Mouse (Mus musculus) CD4-positive, CD25-positive, alpha-beta regulatory T cell, adult 4 months (primary cell): ENCODE measurements around the gene Msmp. TPM values are rescaled to one million over a fixed set of nuclear protein-coding genes. Genes with fewer than 3 reads are reported as not detected.
"Not testable (repeated sequence)": the region's sequence is repeated elsewhere in the genome, so short reads cannot be mapped to it uniquely, and the experiment has no call there.

Experiments
- ATAC-seq: one replicate; pipeline ENCODE4 v1.8.0; 2017
- polyA plus RNA-seq, 2 experiments: library from polyadenylated mRNA; unstranded; fragments of 100-300 nt; shearing (Covaris generic); gene quantifications; one replicate each; pipeline ENCODE4 v1.2.1; 2017

Gene Msmp
- not detected for polyA plus RNA-seq

DNA sequence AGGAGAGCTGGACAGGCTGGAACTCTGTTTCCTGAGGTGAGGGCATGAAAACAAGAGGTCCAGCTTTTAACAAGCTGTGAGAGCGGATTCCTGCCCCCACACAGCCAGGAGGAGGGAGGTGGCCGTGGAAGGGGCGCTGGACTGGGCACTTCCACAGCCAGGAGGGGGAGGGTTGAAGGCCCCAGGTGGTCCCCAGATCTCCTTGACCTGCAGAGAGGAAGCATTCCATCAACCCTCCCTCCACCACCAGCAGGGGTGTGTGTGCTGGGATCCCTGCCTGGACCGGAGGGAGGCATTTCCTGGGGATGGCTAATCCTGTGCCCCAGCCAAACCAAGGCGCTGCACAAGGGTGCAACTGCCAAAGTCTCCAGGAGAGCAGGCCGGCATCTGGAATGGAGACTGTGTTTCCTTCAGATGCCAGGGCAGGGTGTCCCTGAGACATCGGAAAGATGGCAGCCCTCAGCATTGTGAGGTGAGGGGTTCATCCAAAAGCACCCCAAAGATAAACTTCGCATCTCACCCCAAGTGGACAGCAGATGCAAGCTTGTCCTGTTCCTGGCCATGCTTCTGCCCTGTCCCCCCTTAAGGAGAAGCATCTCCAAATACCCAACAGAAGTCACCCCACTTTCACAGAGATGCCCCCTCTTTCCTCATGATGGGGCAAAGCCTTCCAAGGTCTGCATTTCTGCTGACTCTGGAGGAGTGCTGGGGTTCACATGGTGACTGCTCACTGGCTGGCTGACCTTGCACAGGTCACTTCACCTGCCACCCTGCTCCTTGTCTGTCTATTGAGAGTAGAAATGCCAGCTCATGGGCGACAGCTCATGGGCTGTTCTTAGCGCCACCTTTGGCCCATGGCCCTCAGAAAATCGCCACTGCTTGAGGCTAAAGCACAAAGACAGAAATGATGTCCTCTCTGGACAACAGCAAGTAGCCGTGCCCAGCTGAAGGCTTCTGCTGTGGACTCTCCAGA, at the start of gene Msmp:
Gene Msmp, minus strand, starts transcription at position 51 of the 973 bp plus-strand sequence.
- ATAC-seq: no peak

DNA sequence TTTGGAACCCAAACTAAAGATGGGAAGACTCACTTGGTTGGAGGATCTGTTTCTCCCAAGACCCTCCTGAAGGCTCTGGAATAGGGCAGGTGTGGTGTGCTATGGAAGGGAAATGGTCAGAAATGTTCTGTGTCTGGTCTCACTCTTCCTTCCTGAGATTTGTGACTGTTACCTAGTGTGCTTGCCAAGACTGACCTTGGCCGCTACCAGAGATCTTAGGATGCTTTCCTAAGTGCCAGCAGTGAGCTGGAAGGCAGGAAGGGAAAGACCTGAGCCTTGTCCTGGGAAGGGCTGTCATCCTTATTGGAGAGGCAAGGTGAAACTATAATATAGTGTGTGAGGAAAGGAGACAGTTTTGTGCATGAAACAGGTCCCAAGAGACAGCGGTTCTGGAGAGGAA, 49.4 kb upstream of the Msmp start:
- no peak for ATAC-seq

DNA sequence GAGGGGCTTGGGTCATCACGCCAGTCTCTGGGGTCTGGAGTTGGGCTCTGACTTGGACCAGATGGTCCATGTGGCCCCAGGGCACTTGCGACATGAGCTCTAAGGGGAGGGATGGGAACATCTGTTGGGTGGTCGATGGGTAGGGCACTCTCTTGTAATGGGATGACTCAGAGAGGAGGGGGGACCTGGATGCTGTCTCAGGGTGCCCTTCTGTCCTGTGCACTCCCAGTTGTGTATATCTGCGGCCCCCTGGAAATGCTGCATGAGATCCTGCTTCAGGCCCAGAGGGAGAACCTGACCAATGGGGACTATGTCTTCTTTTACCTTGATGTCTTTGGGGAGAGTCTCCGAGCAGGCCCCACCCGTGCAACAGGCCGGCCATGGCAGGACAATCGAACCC, 49.0 kb upstream of the Msmp start:
- ATAC-seq: no peak

DNA sequence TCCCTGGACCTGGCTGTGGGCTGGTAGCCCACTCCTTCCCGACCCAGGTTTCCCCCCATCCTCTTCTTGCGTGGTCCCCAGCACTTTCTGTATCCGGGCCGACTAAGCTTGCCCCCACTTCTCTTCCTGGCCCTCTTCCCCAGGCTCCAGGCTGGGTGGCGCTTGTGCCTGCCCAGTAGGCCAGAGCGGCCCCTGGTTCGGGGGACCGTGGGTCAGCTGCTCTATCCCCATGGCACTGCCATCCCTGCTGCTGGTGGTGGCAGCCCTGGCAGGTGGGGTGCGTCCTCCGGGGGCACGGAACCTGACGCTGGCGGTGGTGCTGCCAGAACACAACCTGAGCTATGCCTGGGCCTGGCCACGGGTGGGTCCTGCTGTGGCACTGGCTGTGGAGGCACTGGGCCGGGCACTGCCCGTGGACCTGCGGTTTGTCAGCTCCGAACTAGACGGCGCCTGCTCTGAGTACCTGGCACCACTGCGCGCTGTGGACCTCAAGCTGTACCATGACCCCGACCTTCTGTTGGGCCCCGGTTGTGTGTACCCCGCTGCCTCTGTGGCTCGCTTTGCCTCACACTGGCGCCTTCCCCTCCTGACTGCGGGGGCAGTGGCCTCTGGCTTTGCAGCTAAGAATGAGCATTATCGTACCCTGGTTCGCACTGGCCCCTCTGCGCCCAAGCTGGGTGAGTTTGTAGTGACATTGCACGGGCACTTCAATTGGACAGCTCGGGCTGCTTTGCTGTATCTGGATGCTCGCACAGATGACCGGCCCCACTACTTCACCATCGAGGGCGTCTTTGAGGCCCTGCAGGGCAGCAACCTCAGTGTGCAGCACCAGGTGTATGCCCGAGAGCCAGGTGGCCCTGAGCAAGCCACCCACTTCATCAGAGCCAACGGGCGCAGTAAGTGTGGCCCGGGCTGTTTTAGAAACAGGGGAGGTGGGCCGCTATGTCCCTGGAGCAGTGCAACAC, 47.9 kb upstream of the Msmp start:
- no peak for ATAC-seq

DNA sequence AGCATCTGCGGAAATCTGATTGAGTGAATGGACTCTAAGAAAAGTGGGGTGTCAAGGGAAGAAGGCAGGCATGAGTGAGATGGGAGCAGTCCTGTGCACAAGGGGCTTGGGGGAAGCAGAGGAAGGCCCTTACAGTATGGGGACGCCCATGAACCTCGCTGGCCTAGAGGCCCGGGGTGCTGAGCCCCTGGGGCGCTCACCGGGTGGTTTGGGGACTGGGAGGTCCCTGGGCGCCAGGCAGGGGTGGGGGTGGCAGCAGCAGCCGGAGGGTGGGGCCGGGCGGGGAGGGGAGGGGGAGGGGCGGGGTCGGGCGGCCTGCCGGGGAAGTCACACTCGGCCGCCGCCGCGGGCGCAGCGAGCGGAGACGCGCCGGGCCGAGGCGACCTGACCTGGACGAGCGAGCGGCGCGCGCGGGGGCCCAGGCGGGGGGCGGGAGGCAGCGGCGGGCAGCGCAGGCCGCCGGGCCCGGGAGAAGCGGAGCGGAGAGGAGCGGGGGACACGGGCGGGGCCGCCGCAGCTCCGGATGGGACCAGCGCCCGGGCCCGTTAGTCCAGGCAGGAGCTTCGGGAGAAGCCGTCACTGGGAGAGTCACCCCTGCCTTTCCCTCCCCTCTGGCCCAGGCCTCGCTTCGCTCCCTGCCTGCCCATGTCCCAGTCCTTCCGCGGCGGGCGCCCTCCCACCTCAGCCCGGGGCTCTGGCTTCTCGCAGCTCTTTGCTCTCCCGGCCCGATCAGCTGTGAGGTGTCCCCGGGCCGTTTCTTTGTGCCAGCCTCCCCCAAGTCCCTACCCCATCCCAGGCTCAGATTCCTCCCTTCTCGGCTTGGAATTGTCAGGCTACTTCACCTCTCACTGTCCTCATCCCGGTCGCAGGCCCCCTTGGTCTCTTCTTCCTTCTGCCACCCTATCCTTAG, 47.0 kb upstream of the Msmp start, which contains the start of gene Npr2:
Gene Npr2, plus strand, starts transcription at position 890 of the 910 bp plus-strand sequence.
- no peak for ATAC-seq

DNA sequence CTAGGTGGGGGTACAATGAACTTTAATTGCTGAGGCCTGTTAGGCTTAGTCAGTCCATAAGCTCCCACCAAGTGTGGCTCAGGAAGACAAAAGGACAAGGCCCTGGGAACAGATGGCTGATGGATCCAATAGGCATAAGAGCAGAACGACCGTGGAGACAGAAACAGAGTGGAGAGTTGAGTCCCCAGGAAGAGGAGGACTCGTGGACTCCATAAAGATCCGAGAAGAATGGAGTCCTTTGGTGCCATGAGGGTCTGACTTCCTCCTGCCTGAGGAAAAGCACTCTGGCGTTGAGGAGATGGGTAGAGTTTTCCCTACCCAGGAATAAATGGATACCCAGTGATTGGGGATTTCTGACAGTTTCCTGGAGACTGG, 46.4 kb upstream of the Msmp start:
- no peak for ATAC-seq

DNA sequence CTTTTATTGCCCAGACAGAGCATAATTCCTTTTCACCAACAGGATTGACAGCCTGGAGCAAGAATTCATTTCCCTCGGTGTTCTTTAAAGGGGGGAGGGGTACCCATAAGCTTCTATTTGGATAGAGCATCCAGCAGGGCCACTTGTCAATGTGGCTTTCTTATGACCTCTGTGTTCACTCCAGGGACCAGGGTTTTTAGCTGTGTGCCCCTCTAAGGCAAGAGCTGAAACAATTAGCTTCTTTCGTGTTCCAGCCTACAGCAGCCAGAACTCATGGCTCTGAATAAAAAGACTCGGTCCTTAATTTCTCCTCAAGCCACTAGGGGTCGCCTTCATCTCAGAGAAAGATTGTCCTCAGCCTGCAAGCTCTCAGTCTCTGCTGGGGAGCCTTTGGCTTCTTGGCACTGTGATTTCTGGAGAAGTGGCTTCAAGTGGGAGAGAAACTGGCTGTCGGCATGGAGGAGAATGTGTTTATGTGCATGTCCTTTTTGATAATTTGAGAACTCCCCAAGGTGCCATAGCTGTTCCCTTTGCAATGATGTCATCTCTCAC, 45.8 kb upstream of the Msmp start:
- ATAC-seq: peak; percentile 74

DNA sequence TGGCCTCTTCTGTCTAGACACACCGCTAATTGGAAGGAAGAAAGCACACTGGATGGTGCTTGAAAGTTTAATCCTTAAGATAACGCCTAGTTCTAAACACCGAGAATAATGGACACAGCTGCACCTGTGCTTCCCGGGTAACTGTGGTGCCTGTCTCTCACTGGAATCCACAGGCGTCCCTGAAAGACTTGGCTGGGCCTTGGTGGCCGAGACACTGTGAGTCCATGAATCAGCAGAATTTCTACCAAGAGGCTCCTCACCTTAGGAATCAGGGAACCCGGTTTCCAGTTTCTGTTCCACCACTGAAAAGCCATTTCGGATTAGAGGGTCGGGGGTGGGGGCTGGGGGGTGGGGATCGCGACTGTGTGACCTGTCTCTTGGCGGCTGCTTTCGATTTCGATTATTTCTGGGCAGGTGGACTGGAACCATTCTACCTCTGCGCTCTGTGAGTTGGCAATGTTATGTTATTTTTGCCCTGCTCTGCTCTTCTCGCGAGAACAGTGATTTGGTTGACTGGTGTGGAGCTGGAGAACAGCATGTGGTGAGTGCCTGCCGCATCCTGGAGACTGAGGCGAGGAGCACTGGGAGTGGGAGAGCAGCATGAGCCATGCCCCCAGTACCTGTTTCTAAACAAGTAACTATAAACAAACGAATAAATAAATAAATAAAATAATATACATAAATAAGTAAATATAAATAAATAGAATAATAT, 45.0 kb upstream of the Msmp start:
- ATAC-seq: no peak

DNA sequence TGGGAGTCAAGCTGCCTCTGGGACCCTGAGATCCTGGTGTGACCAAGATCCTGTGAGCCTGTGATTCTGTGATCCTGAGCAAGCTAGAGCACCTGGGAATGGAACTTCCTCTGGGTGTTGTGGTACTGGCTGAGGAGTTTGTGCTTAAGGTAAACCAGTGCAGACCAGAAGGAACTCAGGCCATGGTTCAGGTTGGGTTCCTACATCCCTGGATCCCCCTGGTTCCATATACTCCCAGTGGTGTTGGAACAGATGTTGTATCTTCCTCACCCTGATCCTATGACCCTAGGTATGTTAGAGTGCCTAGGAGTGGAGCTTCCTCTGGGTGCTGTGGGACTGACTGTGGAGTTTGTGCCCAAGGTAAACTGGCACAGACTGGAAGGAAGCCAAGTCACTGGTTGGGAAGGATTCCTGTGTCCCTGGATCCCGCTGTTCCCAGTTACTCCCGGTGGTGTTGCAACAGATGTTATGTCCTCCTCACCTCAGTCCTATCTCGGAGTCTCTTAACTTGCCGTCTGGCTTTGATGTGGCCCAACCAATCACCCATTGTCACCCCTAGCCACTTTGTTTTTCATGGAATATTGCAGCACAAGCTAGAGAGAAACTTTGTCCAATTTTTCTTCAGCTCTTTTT, 36.0 kb upstream of the Msmp start:
- ATAC-seq: no peak

DNA sequence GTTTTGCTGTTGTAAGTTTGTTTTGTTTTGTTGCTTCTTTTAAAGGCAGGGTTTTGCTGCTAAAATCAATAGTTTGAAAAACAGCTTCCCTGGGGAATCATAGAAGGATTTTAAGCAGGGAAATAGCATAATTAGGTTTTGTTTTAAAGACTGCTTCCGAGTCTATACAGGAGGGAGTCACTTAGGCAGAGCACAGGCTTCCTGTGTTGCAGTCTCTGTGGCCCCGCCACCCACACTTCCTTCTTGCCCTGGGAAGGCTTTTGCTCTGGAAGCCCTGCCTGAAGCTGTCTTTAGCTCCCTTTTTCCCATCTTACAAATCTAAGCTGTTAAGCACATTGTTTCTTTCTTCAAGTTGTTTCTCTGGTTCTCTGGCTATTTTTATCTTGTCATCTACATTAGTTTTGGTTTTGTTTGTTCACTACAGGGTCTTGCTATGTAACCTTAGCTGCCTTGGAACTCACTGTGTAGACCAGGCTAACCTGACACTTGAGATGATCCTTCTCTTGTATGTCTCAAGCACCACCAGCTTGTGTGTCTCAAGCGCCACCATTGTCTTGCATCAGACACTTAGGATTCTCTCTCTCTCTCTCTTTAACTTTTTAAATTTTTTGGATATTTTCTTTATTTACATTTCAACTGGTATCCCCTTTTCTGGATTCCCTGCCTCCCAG, 28.9 kb upstream of the Msmp start:
- no peak for ATAC-seq

DNA sequence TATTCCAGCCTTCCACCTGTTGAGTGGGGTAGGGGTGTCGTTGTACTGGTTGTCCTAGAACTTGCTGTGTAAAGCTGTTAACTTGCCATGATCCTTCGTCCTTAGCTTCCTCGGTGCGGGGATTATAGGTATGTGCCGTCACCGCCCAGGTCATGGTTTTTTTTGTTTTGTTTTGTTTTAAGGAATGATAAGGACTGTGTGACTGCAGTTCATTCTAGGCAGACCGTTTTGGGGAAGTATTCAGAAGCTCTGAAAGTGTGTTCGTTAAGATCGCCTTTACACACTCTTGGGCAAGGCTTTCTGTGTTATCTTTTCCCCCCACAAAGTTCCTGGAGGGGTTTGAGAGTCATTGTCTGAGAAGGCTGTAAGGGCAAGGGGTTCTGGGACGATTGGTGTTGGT, 28.2 kb upstream of the Msmp start:
- no peak for ATAC-seq

DNA sequence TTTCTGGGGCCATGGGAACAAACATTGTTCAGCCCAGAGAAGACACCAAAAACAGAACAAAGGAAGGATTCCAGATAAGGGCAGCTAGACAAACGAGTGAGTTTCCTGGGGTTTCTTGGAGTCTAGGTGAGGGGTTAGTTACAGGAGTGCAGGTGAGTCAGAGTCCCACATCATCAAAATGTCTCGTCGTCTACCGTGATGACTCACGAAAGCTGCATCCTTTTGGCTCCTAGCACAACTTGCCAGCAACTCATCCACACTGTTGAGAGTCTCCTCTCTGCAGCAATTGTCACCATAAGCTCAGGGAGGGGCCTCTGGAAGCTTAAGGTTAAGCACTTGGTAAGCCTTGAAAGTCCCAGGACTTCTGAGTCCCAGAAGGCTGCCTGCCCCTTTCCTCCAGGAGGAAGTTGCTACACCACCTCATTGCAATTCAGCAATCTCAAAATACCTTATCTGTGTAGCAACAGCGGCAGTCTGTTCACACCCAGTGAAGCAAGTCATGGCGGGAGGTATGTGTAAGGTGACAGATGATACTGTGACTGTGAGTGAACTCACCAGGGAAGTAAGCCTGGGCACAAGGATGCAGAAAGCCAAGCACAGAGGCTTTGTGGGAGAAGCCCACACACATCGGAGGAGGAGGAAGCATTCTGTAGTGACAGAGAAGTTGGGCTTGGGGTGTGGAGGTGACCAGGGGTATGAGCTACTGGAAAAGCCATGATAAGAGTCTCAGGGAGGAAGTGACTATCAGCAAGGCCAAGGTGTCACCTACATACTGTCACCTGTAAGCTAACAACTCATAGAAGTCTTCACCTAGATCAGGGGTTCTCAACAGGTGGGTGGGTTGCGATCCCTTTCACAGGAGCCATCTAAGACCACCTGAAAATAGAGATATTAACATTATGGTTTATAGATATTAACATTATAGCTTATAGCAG, 20.7 kb upstream of the Msmp start:
- ATAC-seq: no peak

DNA sequence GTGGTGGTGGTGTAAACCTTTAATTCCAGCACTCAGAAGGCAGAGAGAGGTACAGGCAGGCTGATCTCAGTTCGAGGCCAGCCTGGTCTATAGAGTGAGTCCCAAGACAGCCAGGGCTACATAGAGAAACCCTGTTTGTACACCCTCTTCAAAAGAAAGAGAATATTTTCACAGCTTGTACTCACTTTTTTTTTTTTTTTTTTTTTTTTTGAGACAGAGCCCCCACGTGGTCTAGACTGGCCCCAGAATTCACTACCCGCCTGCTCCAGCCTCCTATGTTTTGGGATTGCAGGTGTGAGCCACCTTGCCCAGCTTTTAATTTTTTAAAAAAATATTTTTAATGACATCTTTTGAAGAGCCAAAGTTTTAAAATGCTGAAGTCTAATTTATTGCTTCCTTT, 19.8 kb upstream of the Msmp start:
- ATAC-seq: no peak

DNA sequence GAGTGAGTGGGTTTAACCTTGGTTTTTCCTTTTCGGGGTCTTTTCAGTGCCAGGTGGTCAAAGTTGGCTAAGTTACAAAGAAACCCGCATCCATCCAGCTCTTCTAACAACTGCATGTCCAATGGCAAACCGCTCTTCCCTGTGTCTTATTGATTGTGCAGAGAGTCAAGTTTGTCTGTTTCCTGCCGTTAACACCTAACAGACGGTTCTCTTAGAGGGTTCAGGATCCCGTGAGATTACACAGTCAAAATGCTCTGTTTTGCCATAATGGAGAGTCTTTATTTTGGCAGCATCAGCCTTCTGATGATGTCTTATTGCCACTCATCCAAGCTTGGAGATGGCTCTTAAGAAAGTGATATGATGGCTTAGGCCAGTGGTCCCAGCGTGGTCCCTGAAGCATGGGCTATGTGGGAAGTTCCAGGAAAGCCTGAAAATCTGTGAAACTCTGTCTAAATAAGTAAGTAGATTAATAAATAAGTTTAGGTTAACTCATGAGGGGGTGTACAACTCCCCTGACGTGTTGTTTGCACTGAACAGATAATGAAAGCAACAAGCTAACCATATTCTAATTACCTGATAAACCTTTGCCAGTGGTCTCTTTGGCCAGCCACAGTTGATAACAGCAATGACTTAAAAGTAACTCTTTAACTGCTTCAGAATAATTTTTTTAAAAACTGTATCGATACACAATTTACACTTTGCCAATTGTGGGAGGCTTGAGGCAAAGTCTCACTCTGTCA, 16.1 kb upstream of the Msmp start:
- ATAC-seq: no peak

DNA sequence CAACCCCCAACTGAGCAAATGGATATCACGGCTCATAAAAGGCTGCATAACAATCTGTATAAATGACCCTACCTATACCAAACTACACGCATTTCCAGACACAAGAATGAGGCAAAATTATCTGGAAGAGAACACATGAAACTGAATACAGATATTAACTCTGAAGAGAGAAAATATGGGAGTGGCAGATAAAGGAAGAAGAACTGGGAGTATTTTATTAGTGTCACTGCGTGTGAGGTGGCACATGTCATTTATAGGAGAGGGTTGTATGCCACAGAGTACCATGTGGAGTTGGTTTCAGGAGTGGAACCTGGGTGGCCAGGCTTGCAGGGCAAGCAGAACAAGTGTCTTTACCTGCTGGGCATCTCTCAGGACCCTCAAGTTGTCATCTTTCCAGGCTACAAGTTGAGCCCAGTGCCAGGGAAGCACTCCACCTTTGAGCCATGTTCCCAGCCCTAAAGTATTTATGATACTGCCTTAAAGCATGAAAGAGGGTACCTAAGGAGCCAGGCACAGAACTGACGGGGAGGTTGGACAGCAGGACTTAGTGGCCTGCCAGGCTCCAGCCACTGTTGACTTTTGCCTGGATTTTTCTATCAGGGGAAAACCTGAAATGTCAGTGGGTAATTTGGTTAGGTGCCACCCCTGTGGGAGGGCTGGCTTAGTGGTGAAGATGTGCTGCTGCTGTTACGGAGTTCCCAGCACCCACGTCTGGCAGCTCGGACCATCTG, 14.5 kb upstream of the Msmp start:
- no peak for ATAC-seq

DNA sequence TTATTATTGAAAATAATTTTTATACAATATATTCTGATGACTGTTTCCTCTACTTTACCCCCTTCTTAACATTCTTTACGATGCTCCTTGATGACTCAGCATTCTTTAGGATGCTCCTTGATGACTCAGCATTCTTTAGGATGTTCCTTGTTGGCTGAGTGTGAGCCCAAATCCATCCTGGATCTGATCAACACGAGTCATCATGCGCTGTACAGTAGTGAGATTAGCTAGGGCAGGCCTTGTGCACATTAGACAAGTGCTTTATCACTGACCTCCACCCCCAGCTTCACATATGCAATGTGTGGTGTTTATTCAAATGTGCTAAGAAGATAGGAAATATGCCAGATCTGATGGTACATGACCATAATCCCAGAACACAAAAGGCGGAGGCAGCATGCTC, 13.9 kb upstream of the Msmp start:
- no peak for ATAC-seq

DNA sequence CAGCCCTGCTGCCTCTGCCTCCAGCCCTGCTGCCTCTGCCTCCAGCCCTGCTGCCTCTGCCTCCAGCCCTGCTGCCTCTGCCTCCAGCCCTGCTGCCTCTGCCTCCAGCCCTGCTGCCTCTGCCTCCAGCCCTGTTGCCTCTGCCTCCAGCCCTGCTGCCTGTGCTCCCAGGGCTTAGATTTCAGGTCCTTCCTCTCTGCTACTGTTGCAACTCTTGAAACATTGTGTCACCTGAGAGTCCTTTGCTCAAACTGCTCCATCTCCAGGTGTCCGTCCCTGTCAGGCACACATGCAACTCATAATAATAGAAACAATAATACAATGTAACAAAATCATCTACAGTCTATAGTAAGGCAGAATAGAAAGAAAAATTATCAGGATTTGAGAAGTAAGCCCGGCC, 12.3 kb upstream of the Msmp start:
- not testable (repeated sequence) for ATAC-seq

DNA sequence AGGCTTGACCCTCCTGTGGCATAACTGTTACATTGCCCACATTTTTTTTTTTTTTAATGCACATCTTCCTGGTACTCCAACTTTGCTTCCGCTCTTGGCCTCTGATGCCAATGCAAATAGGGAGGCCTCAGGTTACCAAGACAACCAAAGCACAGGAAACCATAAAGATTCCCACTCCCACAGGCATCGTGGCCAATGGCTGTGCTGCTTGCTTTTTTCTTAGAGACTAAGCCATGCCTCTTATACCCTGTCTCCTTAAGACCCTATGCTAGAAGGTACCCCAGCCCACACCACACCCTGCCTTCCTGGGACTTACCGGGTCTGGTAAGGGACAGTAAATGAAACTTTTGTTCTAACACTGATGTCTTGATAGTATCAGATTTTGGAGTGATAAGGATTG, 9.2 kb upstream of the Msmp start:
- ATAC-seq: no peak
